Mouse (Mus musculus): ENCODE measurements around the gene Fbxw4. TPM values are rescaled to one million over a fixed set of nuclear protein-coding genes. Genes with fewer than 3 reads are reported as not detected.

Fbxw4 gene
- total RNA-seq, 2 experiments from 2014 or later: 18.9 to 19.8 TPM

GRCm38 (mm10) chr19:45619744-45620501 is 40.2 kb downstream of the Fbxw4 start:
- intact Hi-C loops (cut with DNase I; ENCODE audit: low total_unique reads): loop anchor here (5.0 kb wide), 1 partner anchor 43 kb away; no protein-coding TSS in a partner anchor
- DNase-seq: no peak

GRCm38 (mm10) chr19:45618184-45618583 is 41.9 kb downstream of the Fbxw4 start:
- intact Hi-C loops (cut with DNase I; ENCODE audit: low total_unique reads): loop anchor here (5.0 kb wide), 1 partner anchor 41 kb away; no protein-coding TSS in a partner anchor
- DNase-seq: no peak

- intact Hi-C loops (cut with DNase I; ENCODE audit: low total_unique reads): loop anchor here (5.0 kb wide), 1 partner anchor 39 kb away; no protein-coding TSS in a partner anchor
- no peak for DNase-seq
These were observed 43.4 kb downstream of the Fbxw4 start for GRCm38 (mm10) chr19:45616735-45617134.

GRCm38 (mm10) chr19:45616214-45616518 is 43.9 kb downstream of the Fbxw4 start:
- intact Hi-C loops (cut with DNase I; ENCODE audit: low total_unique reads): loop anchor here (5.0 kb wide), 1 partner anchor 39 kb away; no protein-coding TSS in a partner anchor
- no peak for DNase-seq

GRCm38 (mm10) chr19:45615415-45616213 is 44.5 kb downstream of the Fbxw4 start:
- DNase-seq: no peak
- intact Hi-C loops (cut with DNase I; ENCODE audit: low total_unique reads): loop anchor here (5.0 kb wide), 1 partner anchor 38 kb away; no protein-coding TSS in a partner anchor

- DNase-seq: no peak
- intact Hi-C loops (cut with DNase I; ENCODE audit: low total_unique reads): loop anchor here (5.0 kb wide), 1 partner anchor 38 kb away; no protein-coding TSS in a partner anchor
These were observed 45.2 kb downstream of the Fbxw4 start for GRCm38 (mm10) chr19:45614928-45615327.

- DNase-seq: no peak
These were observed 45.7 kb downstream of the Fbxw4 start for GRCm38 (mm10) chr19:45614375-45614774.

GRCm38 (mm10) chr19:45610823-45611222 is 49.3 kb downstream of the Fbxw4 start:
- intact Hi-C loops (cut with DNase I; ENCODE audit: low total_unique reads): no loop called here
- no peak for DNase-seq

More at GRCm38 (mm10) chr19:45614375-45614774, 45.7 kb downstream of the Fbxw4 start:
- intact Hi-C loops (cut with DNase I; ENCODE audit: low total_unique reads): no loop called here

- no peak for DNase-seq
- intact Hi-C loops (cut with DNase I; ENCODE audit: low total_unique reads): no loop called here
These were observed 51.3 kb downstream of the Fbxw4 start for GRCm38 (mm10) chr19:45608648-45609339.

GRCm38 (mm10) chr19:45607479-45607878 is 52.6 kb downstream of the Fbxw4 start:
- DNase-seq: no peak
- intact Hi-C loops (cut with DNase I; ENCODE audit: low total_unique reads): no loop called here

GRCm38 (mm10) chr19:45606701-45607100 is 53.4 kb downstream of the Fbxw4 start:
- intact Hi-C loops (cut with DNase I; ENCODE audit: low total_unique reads): no loop called here
- no peak for DNase-seq

- intact Hi-C loops (cut with DNase I; ENCODE audit: low total_unique reads): no loop called here
- DNase-seq: no peak
These were observed 57.5 kb downstream of the Fbxw4 start for GRCm38 (mm10) chr19:45602606-45603005.

GRCm38 (mm10) chr19:45597106-45597505 is 63.0 kb downstream of the Fbxw4 start:
- intact Hi-C loops (cut with DNase I; ENCODE audit: low total_unique reads): no loop called here
- no peak for DNase-seq

GRCm38 (mm10) chr19:45596434-45596833 is 63.7 kb downstream of the Fbxw4 start:
- DNase-seq: no peak
- intact Hi-C loops (cut with DNase I; ENCODE audit: low total_unique reads): no loop called here

- peak; percentile 65 for DNase-seq
- intact Hi-C loops (cut with DNase I; ENCODE audit: low total_unique reads): no loop called here
These were observed 64.1 kb downstream of the Fbxw4 start for GRCm38 (mm10) chr19:45596019-45596418.

GRCm38 (mm10) chr19:45595481-45595880 is 64.6 kb downstream of the Fbxw4 start:
- no peak for DNase-seq
- intact Hi-C loops (cut with DNase I; ENCODE audit: low total_unique reads): no loop called here

- intact Hi-C loops (cut with DNase I; ENCODE audit: low total_unique reads): no loop called here
- no peak for DNase-seq
These were observed 66.0 kb downstream of the Fbxw4 start for GRCm38 (mm10) chr19:45594079-45594478.

GRCm38 (mm10) chr19:45592916-45593315 is 67.2 kb downstream of the Fbxw4 start:
- no peak for DNase-seq
- intact Hi-C loops (cut with DNase I; ENCODE audit: low total_unique reads): no loop called here

- intact Hi-C loops (cut with DNase I; ENCODE audit: low total_unique reads): no loop called here
- peak; percentile 49 for DNase-seq
These were observed 68.4 kb downstream of the Fbxw4 start for GRCm38 (mm10) chr19:45591704-45592103.

GRCm38 (mm10) chr19:45589761-45590160 is 70.4 kb downstream of the Fbxw4 start:
- intact Hi-C loops (cut with DNase I; ENCODE audit: low total_unique reads): no loop called here
- DNase-seq: no peak
